Mouse (Mus musculus) erythroblast, embryonic 14.5 days (primary cell): Measurements from ENCODE around the gene Wasf3.

ENCODE experiments used
- GATA1 ChIP-seq: IDR thresholded peaks from 2 replicates; pipeline ENCODE4 v1.6.1; 2012; ENCODE audit warnings: low read length, inconsistent platforms, mixed read lengths
- TAL1 ChIP-seq: IDR thresholded peaks from 3 replicates; pipeline ENCODE4 v1.6.1; 2012; ENCODE audit warnings: low read length, inconsistent platforms, mixed read lengths

DNA sequence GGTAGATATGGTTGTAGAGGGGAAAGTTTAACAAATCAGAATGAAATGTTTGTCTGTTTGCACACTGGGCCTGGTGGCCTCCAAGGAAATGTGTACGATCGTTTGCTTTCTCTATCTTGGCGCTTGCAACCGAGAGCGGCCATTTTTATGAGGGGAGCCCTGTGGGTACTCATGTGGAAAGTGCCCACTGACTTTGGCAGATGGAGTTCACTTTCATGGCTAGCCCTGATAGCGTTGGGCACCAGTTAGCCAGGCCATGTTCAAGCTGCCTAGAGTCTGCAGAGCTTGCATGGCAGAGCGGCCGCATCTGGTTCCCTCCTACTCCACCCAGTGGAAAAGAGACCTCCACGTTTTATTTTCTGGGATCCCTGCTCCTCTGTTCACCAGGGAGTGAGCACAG is 86.0 kb downstream of the Wasf3 start:
- TF ChIP-seq GATA1: no peak
- TF ChIP-seq TAL1: no peak
